Mouse (Mus musculus): ENCODE data around the gene Naaladl2.

The Naaladl2 gene

GRCm38 (mm10) chr3:23972747-23973667, 1171.1 kb downstream of the Naaladl2 start:
- no peak for DNase-seq (ENCODE audit: low read depth, low spot score)

- no peak for DNase-seq (ENCODE audit: low read depth, low spot score)
Observed at GRCm38 (mm10) chr3:23962961-23963621, 1181.0 kb downstream of the Naaladl2 start.

- no peak for DNase-seq (ENCODE audit: low read depth, low spot score)
Observed at GRCm38 (mm10) chr3:23946182-23946581, 1197.9 kb downstream of the Naaladl2 start.

- no peak for DNase-seq (ENCODE audit: low read depth, low spot score)
Observed at GRCm38 (mm10) chr3:23937299-23937698, 1206.8 kb downstream of the Naaladl2 start.

- no peak for DNase-seq (ENCODE audit: low read depth, low spot score)
Observed at GRCm38 (mm10) chr3:23928097-23928496, 1216.0 kb downstream of the Naaladl2 start.

- no peak for DNase-seq (ENCODE audit: low read depth, low spot score)
Observed at GRCm38 (mm10) chr3:23907682-23908081, 1236.4 kb downstream of the Naaladl2 start.

GRCm38 (mm10) chr3:23865688-23866087, 1278.4 kb downstream of the Naaladl2 start:
- DNase-seq (ENCODE audit: low read depth, low spot score) = no peak

GRCm38 (mm10) chr3:23857275-23857674, 1286.8 kb downstream of the Naaladl2 start:
- DNase-seq (ENCODE audit: low read depth, low spot score) = no peak

GRCm38 (mm10) chr3:23817585-23817984, 1326.5 kb downstream of the Naaladl2 start:
- no peak for DNase-seq (ENCODE audit: low read depth, low spot score)

GRCm38 (mm10) chr3:23758746-23759145, 1385.3 kb downstream of the Naaladl2 start:
- DNase-seq (ENCODE audit: low read depth, low spot score) = no peak
